Mouse (Mus musculus) mesoderm, embryonic 11.5 days (tissue): ENCODE results near the gene Madcam1.
A peak's percentile ranks its signal among the peaks of the same experiment; 100 is the strongest.

Experiments used
- DNase-seq: peaks from one replicate; pipeline ENCODE4 v3.0.0-alpha.2; 2012; ENCODE audit warnings: low read depth, low spot score

The Madcam1 gene

DNA sequence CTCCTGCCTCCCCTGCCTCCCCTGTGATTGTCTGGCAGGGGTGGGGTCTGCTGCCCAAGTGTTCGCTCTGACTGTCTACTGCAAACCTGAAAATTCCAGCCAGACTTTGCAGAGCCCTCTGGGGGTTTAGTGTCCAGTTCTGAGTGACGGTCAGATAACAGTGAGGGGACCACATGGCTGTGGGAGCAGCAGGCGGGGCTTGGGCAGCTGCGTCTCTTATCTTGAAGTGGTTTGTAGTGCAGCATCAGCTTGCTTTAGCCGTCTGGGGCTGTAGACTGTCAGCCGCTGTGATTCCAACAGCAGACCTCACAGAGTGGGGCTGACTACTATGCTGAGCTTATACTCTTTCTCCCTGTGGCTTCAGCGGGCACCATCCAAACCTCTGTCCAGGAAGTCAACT lies 44.9 kb downstream of the Madcam1 start:
- no peak for DNase-seq

GRCm38 (mm10) chr10:79712029-79712428 lies 47.7 kb downstream of the Madcam1 start:
- no peak for DNase-seq

- peak; percentile 84 for DNase-seq
Measured at GRCm38 (mm10) chr10:79712499-79713126, 48.3 kb downstream of the Madcam1 start.

DNA sequence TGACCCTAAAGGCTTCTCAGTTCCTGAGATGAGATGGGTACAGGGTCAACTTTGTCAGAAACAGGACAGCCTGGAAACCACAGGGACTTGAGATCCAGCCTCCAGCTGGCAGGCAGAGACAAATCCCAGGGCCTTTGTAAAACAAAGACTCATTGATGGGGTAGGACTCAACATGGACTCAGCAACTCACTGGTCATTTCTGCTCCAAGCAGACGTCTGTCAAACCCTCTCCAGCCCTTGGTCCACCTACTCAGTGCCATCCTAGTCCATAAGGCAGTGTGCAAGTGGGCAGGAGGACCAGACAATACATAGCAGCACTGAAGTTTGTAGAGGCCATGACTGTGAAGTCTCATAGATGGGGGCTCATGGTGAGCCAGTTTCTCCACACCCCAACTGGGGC lies 48.8 kb downstream of the Madcam1 start:
- no peak for DNase-seq

DNA sequence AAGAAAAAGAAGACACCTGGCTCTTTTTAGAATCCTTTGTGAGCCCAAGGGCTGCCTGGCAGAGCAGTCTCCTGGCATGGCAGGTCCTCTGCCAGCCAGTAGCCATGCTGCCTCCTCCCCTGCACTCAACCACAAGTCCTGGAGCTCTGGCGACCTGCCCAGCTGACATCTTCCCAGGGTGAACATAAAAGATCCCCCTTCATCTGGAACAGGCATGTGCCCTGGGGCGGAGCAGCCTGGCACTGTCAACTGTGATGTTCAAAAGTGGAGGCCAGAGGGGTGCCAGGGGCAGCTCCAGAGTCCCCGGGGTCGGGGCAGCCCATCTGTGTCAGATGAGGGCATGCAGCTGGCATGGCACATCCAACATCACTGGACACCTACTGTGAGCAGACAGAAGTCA lies 50.6 kb downstream of the Madcam1 start:
- DNase-seq = no peak

GRCm38 (mm10) chr10:79716254-79716987 lies 52.1 kb downstream of the Madcam1 start, which contains the start of gene Hcn2:
TSS of gene Hcn2 (plus strand) at chr10:79716634.
- DNase-seq = no peak

GRCm38 (mm10) chr10:79716988-79717355 lies 52.6 kb downstream of the Madcam1 start:
- DNase-seq = no peak

- peak; percentile 90 for DNase-seq
Measured at GRCm38 (mm10) chr10:79717640-79718357, 53.4 kb downstream of the Madcam1 start.
